Mouse (Mus musculus) embryonic facial prominence, embryonic 10.5 days (tissue): ENCODE measurements at regions not wholly inside any gene's neighbourhood (a gene's known extent, or its start where the extent isn't known, plus 50 kb on each side); places are given as distances from the start of the nearest gene placed in this dataset.

ENCODE experiments used
- DNase-seq: peaks from one replicate; pipeline ENCODE4 v3.0.0-alpha.2; 2017; ENCODE audit warnings: low spot score
- H3K27ac ChIP-seq: fragments of 300-500 bp; sonication (generic); replicated peaks from 2 replicates; pipeline ENCODE4 v1.5.1; 2016; ENCODE audit warnings: mild to moderate bottlenecking
- H3K27me3 ChIP-seq: fragments of 300-500 bp; sonication (generic); replicated peaks from 2 replicates; pipeline ENCODE4 v1.6.1; 2016; ENCODE audit warnings: low read depth, mild to moderate bottlenecking; ENCODE audit not compliant: poor library complexity, severe bottlenecking
- H3K36me3 ChIP-seq: fragments of 300-500 bp; sonication (generic); replicated peaks from 2 replicates; pipeline ENCODE4 v1.6.1; 2016; ENCODE audit warnings: mild to moderate bottlenecking, moderate library complexity
- H3K4me1 ChIP-seq: fragments of 300-500 bp; sonication (generic); 2 replicates; pipeline ENCODE4 v1.6.1; 2016
- H3K4me3 ChIP-seq: fragments of 300-500 bp; sonication (generic); 2 replicates; pipeline ENCODE4 v1.5.1; 2016; ENCODE audit warnings: mild to moderate bottlenecking, moderate library complexity
- H3K9me3 ChIP-seq: fragments of 300-500 bp; sonication (generic); 2 replicates; pipeline ENCODE4 v1.6.1; 2016; ENCODE audit warnings: mild to moderate bottlenecking
- WGBS: fragments of 180-500 bp; shearing (Covaris S2); methylation state at CpG from one replicate; pipeline ENCODE4 v1.1.7; 2016; 5-methylcytosine and 5-hydroxymethylcytosine counted together

GRCm38 (mm10) chr8:116372056-116372455 lies 132.7 kb upstream of the Dynlrb2 start:
- no peak overlapping the region for H3K4me3 ChIP-seq
- H3K36me3 ChIP-seq: no peaks in the 10 kb centered on the region
- H3K27me3 ChIP-seq: no peaks in the 10 kb centered on the region
- no peak for DNase-seq
- 79% methylated on average over 9 of the region's 9 CpGs for WGBS
- no peaks in the 10 kb centered on the region for H3K9me3 ChIP-seq
- no peak overlapping the region for H3K27ac ChIP-seq
- H3K4me1 ChIP-seq: peaks cover 28% of the 10 kb centered on the region

- Histone ChIP-seq H3K36me3 (no peaks in the 10 kb centered on the region), H3K4me1 (peaks cover 33% of the 10 kb centered on the region), H3K9me3 (no peaks in the 10 kb centered on the region), H3K4me3 (no peak overlapping the region), H3K27ac (no peak overlapping the region), H3K27me3 (no peaks in the 10 kb centered on the region)
- no peak for DNase-seq
- 64% methylated on average over 6 of the region's 6 CpGs for WGBS
These were observed 137.3 kb upstream of the Dynlrb2 start for GRCm38 (mm10) chr8:116367491-116367890.

- 74% methylated on average over 3 of the region's 3 CpGs for WGBS
- DNase-seq: no peak
- H3K4me1 ChIP-seq: peaks cover 25% of the 10 kb centered on the region
- no peak overlapping the region for H3K27ac ChIP-seq
- no peaks in the 10 kb centered on the region for H3K27me3 ChIP-seq
- no peaks in the 10 kb centered on the region for H3K36me3 ChIP-seq
- H3K9me3 ChIP-seq: no peaks in the 10 kb centered on the region
- no peak overlapping the region for H3K4me3 ChIP-seq
These were observed 138.1 kb upstream of the Dynlrb2 start for GRCm38 (mm10) chr8:116366706-116367105.

GRCm38 (mm10) chr8:116364751-116365150 lies 140.0 kb upstream of the Dynlrb2 start:
- 81% methylated on average over 1 of the region's 1 CpGs for WGBS
- no peak for DNase-seq
- Histone ChIP-seq H3K27me3 (no peaks in the 10 kb centered on the region), H3K36me3 (no peaks in the 10 kb centered on the region), H3K9me3 (no peaks in the 10 kb centered on the region), H3K4me3 (no peak overlapping the region), H3K4me1 (peaks cover 13% of the 10 kb centered on the region), H3K27ac (no peak overlapping the region)

- Histone ChIP-seq H3K4me3 (no peak overlapping the region), H3K9me3 (no peaks in the 10 kb centered on the region), H3K27ac (no peak overlapping the region), H3K27me3 (no peaks in the 10 kb centered on the region), H3K36me3 (no peaks in the 10 kb centered on the region), H3K4me1 (peaks cover 13% of the 10 kb centered on the region)
- peak; percentile 23 for DNase-seq
- 76% methylated on average over 2 of the region's 2 CpGs for WGBS
These were observed 140.6 kb upstream of the Dynlrb2 start for GRCm38 (mm10) chr8:116364172-116364571.

GRCm38 (mm10) chr8:116362351-116362750 lies 142.4 kb upstream of the Dynlrb2 start:
- DNase-seq: no peak
- H3K9me3 ChIP-seq: no peaks in the 10 kb centered on the region
- no peak overlapping the region for H3K27ac ChIP-seq
- no peaks in the 10 kb centered on the region for H3K36me3 ChIP-seq
- 72% methylated on average over 4 of the region's 4 CpGs for WGBS
- H3K4me3 ChIP-seq: no peak overlapping the region
- peaks cover 8% of the 10 kb centered on the region for H3K4me1 ChIP-seq
- no peaks in the 10 kb centered on the region for H3K27me3 ChIP-seq

GRCm38 (mm10) chr8:116359761-116360160 lies 145.0 kb upstream of the Dynlrb2 start:
- Histone ChIP-seq H3K27me3 (no peaks in the 10 kb centered on the region), H3K27ac (no peak overlapping the region), H3K4me3 (no peak overlapping the region), H3K9me3 (no peaks in the 10 kb centered on the region), H3K36me3 (no peaks in the 10 kb centered on the region), H3K4me1 (peaks cover 7% of the 10 kb centered on the region; the same call in 1 of the 2 replicates)
- DNase-seq: no peak
- 81% methylated on average over 4 of the region's 4 CpGs for WGBS

- H3K4me3 ChIP-seq: no peak overlapping the region
- H3K9me3 ChIP-seq: no peaks in the 10 kb centered on the region
- no peaks in the 10 kb centered on the region for H3K4me1 ChIP-seq
- 86% methylated on average over 6 of the region's 6 CpGs for WGBS
- H3K27ac ChIP-seq: no peak overlapping the region
- no peaks in the 10 kb centered on the region for H3K36me3 ChIP-seq
- DNase-seq: no peak
- H3K27me3 ChIP-seq: no peaks in the 10 kb centered on the region
These were observed 150.0 kb upstream of the Dynlrb2 start for GRCm38 (mm10) chr8:116354756-116355155.

GRCm38 (mm10) chr8:116353911-116354310 lies 150.9 kb upstream of the Dynlrb2 start:
- Histone ChIP-seq H3K27me3 (no peaks in the 10 kb centered on the region), H3K27ac (no peak overlapping the region), H3K9me3 (no peaks in the 10 kb centered on the region), H3K4me3 (no peak overlapping the region), H3K4me1 (no peaks in the 10 kb centered on the region), H3K36me3 (no peaks in the 10 kb centered on the region)
- no peak for DNase-seq
- WGBS: 92% methylated on average over 5 of the region's 5 CpGs

- DNase-seq: no peak
- Histone ChIP-seq H3K4me1 (no peaks in the 10 kb centered on the region), H3K27me3 (no peaks in the 10 kb centered on the region), H3K4me3 (no peak overlapping the region), H3K9me3 (no peaks in the 10 kb centered on the region), H3K36me3 (no peaks in the 10 kb centered on the region), H3K27ac (no peak overlapping the region)
- WGBS: 90% methylated on average over 2 of the region's 2 CpGs
These were observed 152.1 kb upstream of the Dynlrb2 start for GRCm38 (mm10) chr8:116352635-116353034.

- no peaks in the 10 kb centered on the region for H3K27me3 ChIP-seq
- no peaks in the 10 kb centered on the region for H3K4me1 ChIP-seq
- 88% methylated on average over 8 of the region's 8 CpGs for WGBS
- no peak for DNase-seq
- no peak overlapping the region for H3K27ac ChIP-seq
- H3K4me3 ChIP-seq: no peak overlapping the region
- H3K9me3 ChIP-seq: no peaks in the 10 kb centered on the region
- no peaks in the 10 kb centered on the region for H3K36me3 ChIP-seq
These were observed 155.8 kb upstream of the Dynlrb2 start for GRCm38 (mm10) chr8:116348971-116349370.

- Histone ChIP-seq H3K9me3 (no peaks in the 10 kb centered on the region), H3K4me1 (peaks cover 3% of the 10 kb centered on the region; the same call in 1 of the 2 replicates), H3K27me3 (no peaks in the 10 kb centered on the region), H3K4me3 (no peak overlapping the region), H3K27ac (no peak overlapping the region), H3K36me3 (no peaks in the 10 kb centered on the region)
- no peak for DNase-seq
- 85% methylated on average over 5 of the region's 5 CpGs for WGBS
These were observed 157.8 kb upstream of the Dynlrb2 start for GRCm38 (mm10) chr8:116346990-116347389.

GRCm38 (mm10) chr8:116344590-116345222 lies 160.1 kb upstream of the Dynlrb2 start:
- 85% methylated on average over 5 of the region's 5 CpGs for WGBS
- no peak for DNase-seq
- H3K36me3 ChIP-seq: no peaks in the 10 kb centered on the region
- H3K4me1 ChIP-seq: peaks cover 3% of the 10 kb centered on the region; the same call in 1 of the 2 replicates
- no peak overlapping the region for H3K27ac ChIP-seq
- no peaks in the 10 kb centered on the region for H3K9me3 ChIP-seq
- no peaks in the 10 kb centered on the region for H3K27me3 ChIP-seq
- no peak overlapping the region for H3K4me3 ChIP-seq
